Mouse (Mus musculus) myocyte (in vitro differentiated cells): Measurements from ENCODE around the gene Zfp668. TPM values are rescaled to one million over a fixed set of nuclear protein-coding genes. Genes with fewer than 3 reads are reported as not detected.

ENCODE experiments used
- H3K27me3 ChIP-seq: one replicate; pipeline ENCODE4 v1.6.1; 2011; ENCODE audit not compliant: control insufficient read depth, insufficient read depth, insufficient read length
- H3K36me3 ChIP-seq: one replicate; pipeline ENCODE4 v1.6.1; 2011; ENCODE audit not compliant: control insufficient read depth, insufficient read depth
- H3K4me2 ChIP-seq: one replicate; pipeline ENCODE4 v1.6.1; 2011; ENCODE audit warnings: low read depth, control low read depth
- H3K4me3 ChIP-seq: one replicate; pipeline ENCODE4 v1.5.1; 2011; ENCODE audit warnings: mild to moderate bottlenecking, control low read depth, moderate library complexity
- H3K79me2 ChIP-seq: one replicate; pipeline ENCODE4 v1.6.1; 2011; ENCODE audit not compliant: control insufficient read depth, insufficient read depth
- H3ac ChIP-seq: one replicate; pipeline ENCODE4 v1.6.1; 2011; ENCODE audit not compliant: control insufficient read depth, insufficient read length
- CEBPB ChIP-seq: IDR thresholded peaks from 2 replicates; pipeline ENCODE4 v1.6.1; 2011; ENCODE audit warnings: mild to moderate bottlenecking, moderate library complexity; ENCODE audit not compliant: poor library complexity, insufficient read depth, severe bottlenecking
- E2F4 ChIP-seq: IDR thresholded peaks from one replicate; pipeline ENCODE4 v1.6.1; 2011; ENCODE audit warnings: mild to moderate bottlenecking, control low read depth, moderate library complexity; ENCODE audit not compliant: insufficient read depth
- MAX ChIP-seq: IDR thresholded peaks from one replicate; pipeline ENCODE4 v1.6.1; 2011; ENCODE audit warnings: low read depth, mild to moderate bottlenecking, control low read depth
- MYOD1 ChIP-seq, 3 experiments: IDR thresholded peaks; one replicate each; pipeline ENCODE4 v1.6.1; 2011; ENCODE audit warnings: control low read depth in 2 of 3, low read depth in 2 of 3, mild to moderate bottlenecking in 2 of 3, moderate library complexity in 1 of 3; ENCODE audit not compliant: insufficient read length in 2 of 3, control insufficient read depth in 1 of 3
- MYOG ChIP-seq, 3 experiments: IDR thresholded peaks; one replicate each; pipeline ENCODE4 v1.6.1; 2011; ENCODE audit warnings: control low read depth in 2 of 3, low read depth in 2 of 3, mild to moderate bottlenecking in 2 of 3; ENCODE audit not compliant: insufficient read length in 2 of 3, control insufficient read depth in 1 of 3, insufficient read depth in 1 of 3
- POLR2A ChIP-seq: IDR thresholded peaks from one replicate; pipeline ENCODE4 v1.6.1; 2011; ENCODE audit warnings: low read depth, mild to moderate bottlenecking, control low read depth, moderate library complexity; ENCODE audit not compliant: insufficient read length
- POLR2AphosphoS2 ChIP-seq: IDR thresholded peaks from one replicate; pipeline ENCODE4 v1.6.1; 2011; ENCODE audit warnings: low read depth, control low read depth; ENCODE audit not compliant: insufficient read length
- REST ChIP-seq: IDR thresholded peaks from one replicate; pipeline ENCODE4 v1.6.1; 2011; ENCODE audit warnings: mild to moderate bottlenecking, control low read depth, moderate library complexity; ENCODE audit not compliant: insufficient read depth, insufficient read length
- SRF ChIP-seq: IDR thresholded peaks from one replicate; pipeline ENCODE4 v1.6.1; 2011; ENCODE audit warnings: low read depth; ENCODE audit not compliant: control insufficient read depth, insufficient read length
- TCF12 ChIP-seq: IDR thresholded peaks from one replicate; pipeline ENCODE4 v1.6.1; 2011; ENCODE audit warnings: mild to moderate bottlenecking, control low read depth; ENCODE audit not compliant: poor library complexity, insufficient read depth, severe bottlenecking
- TCF3 ChIP-seq: IDR thresholded peaks from one replicate; pipeline ENCODE4 v1.6.1; 2011; ENCODE audit warnings: low read depth, control low read depth; ENCODE audit not compliant: insufficient read length
- USF1 ChIP-seq: IDR thresholded peaks from one replicate; pipeline ENCODE4 v1.6.1; 2011; ENCODE audit warnings: low read depth, mild to moderate bottlenecking, control low read depth, moderate library complexity
- polyA plus RNA-seq: library from polyadenylated mRNA; unstranded; fragments of >200 nt; fragmentation: generic; extraction: Trizol; gene quantifications from one replicate; pipeline ENCODE4 v1.2.1, GENCODE M21; 2012; ENCODE audit warnings: missing spikeins

Gene Zfp668
- polyA plus RNA-seq, 1 experiment: 7.9 TPM

GRCm38 (mm10) chr7:127835550-127835949, 41.1 kb downstream of the Zfp668 start:
- Histone ChIP-seq H3K4me2 (no peak overlapping the region), H3K36me3 (no peaks in the 10 kb centered on the region), H3K4me3 (no peak overlapping the region), H3K27me3 (no peaks in the 10 kb centered on the region), H3K79me2 (no peaks in the 10 kb centered on the region), H3ac (no peak overlapping the region)
- no peak for TF ChIP-seq E2F4
- TF ChIP-seq SRF: no peak
- no peak for TF ChIP-seq REST
- TF ChIP-seq USF1: no peak
- no peak for TF ChIP-seq TCF3
- TF ChIP-seq MYOD1 (IDR thresholded peaks at IDR 0.05; ENCODE audit: control insufficient read depth in 1 of 3, insufficient read length in 2 of 3, low read depth in 2 of 3): no peak
- TF ChIP-seq TCF12: no peak
- no peak for TF ChIP-seq POLR2A
- TF ChIP-seq MYOG (IDR thresholded peaks at IDR 0.05; ENCODE audit: control insufficient read depth in 1 of 3, insufficient read depth in 1 of 3, insufficient read length in 2 of 3, low read depth in 2 of 3): no peak

- H3K79me2 ChIP-seq: no peaks in the 10 kb centered on the region
- peaks cover 41% of the 10 kb centered on the region for H3K27me3 ChIP-seq
- no peak within 1 kb of the TSS for H3K4me2 ChIP-seq
- no peak within 1 kb of the TSS for H3K4me3 ChIP-seq
- H3K36me3 ChIP-seq: no peaks in the 10 kb centered on the region
- TF ChIP-seq TCF3: no peak
- TF ChIP-seq E2F4: no peak
- TF ChIP-seq USF1: no peak
- TF ChIP-seq SRF: no peak
- no peak for TF ChIP-seq MYOG (IDR thresholded peaks at IDR 0.05; ENCODE audit: control insufficient read depth in 1 of 3, insufficient read depth in 1 of 3, insufficient read length in 2 of 3, low read depth in 2 of 3)
- TF ChIP-seq CEBPB: no peak
- TF ChIP-seq MYOD1 (IDR thresholded peaks at IDR 0.05; ENCODE audit: control insufficient read depth in 1 of 3, insufficient read length in 2 of 3, low read depth in 2 of 3): no peak
- no peak for TF ChIP-seq POLR2AphosphoS2
- TF ChIP-seq REST: no peak
- TF ChIP-seq TCF12: no peak
- no peak for TF ChIP-seq MAX
- no peak for TF ChIP-seq POLR2A
- H3ac ChIP-seq: no peak within 1 kb of the TSS
These were observed 52.3 kb downstream of the Zfp668 start, which contains the start of the genes Stx4a and Stx1b for GRCm38 (mm10) chr7:127824176-127824871. Stx4a (plus strand) TSS chr7:127824294. Stx1b (minus strand) TSS chr7:127824549.

GRCm38 (mm10) chr7:127823236-127824171, 53.1 kb downstream of the Zfp668 start:
- Histone ChIP-seq H3K27me3 (peaks cover 41% of the 10 kb centered on the region), H3K36me3 (no peaks in the 10 kb centered on the region), H3K4me3 (no peak overlapping the region), H3K4me2 (no peak overlapping the region), H3ac (no peak overlapping the region), H3K79me2 (no peaks in the 10 kb centered on the region)
- TF ChIP-seq MAX (no peak), POLR2A (no peak), TCF12 (no peak), TCF3 (no peak)

GRCm38 (mm10) chr7:127822494-127822893, 54.1 kb downstream of the Zfp668 start:
- Histone ChIP-seq H3K4me2 (no peak overlapping the region), H3K36me3 (no peaks in the 10 kb centered on the region), H3K27me3 (peaks cover 41% of the 10 kb centered on the region), H3K79me2 (no peaks in the 10 kb centered on the region), H3K4me3 (no peak overlapping the region), H3ac (no peak overlapping the region)
- TF ChIP-seq MAX: no peak
- TF ChIP-seq USF1: no peak
- no peak for TF ChIP-seq TCF3
- no peak for TF ChIP-seq CEBPB

- Histone ChIP-seq H3K4me2 (no peak overlapping the region), H3K4me3 (no peak overlapping the region), H3K79me2 (no peaks in the 10 kb centered on the region), H3K27me3 (peaks cover 31% of the 10 kb centered on the region), H3K36me3 (no peaks in the 10 kb centered on the region), H3ac (no peak overlapping the region)
- no peak for TF ChIP-seq SRF
- no peak for TF ChIP-seq MYOD1 (IDR thresholded peaks at IDR 0.05; ENCODE audit: control insufficient read depth in 1 of 3, insufficient read length in 2 of 3, low read depth in 2 of 3)
- TF ChIP-seq POLR2AphosphoS2: no peak
- TF ChIP-seq MYOG (IDR thresholded peaks at IDR 0.05; ENCODE audit: control insufficient read depth in 1 of 3, insufficient read depth in 1 of 3, insufficient read length in 2 of 3, low read depth in 2 of 3): no peak
- TF ChIP-seq CEBPB: no peak
- no peak for TF ChIP-seq MAX
- TF ChIP-seq REST: no peak
- no peak for TF ChIP-seq E2F4
- no peak for TF ChIP-seq TCF3
- no peak for TF ChIP-seq POLR2A
- no peak for TF ChIP-seq USF1
- no peak for TF ChIP-seq TCF12
These were observed 55.7 kb downstream of the Zfp668 start for GRCm38 (mm10) chr7:127820836-127821509.
